Mouse (Mus musculus): ENCODE data around the gene Morn1. TPM values are rescaled to one million over a fixed set of nuclear protein-coding genes. Genes with fewer than 3 reads are reported as not detected.

The Morn1 gene
- 2.1 TPM for polyA plus RNA-seq (2017; shearing (Covaris generic))

GRCm38 (mm10) chr4:155086108-155087024, at the start of gene Morn1, which contains the start of gene Rer1:
TSS of gene Morn1 (plus strand) at chr4:155086577.
TSS of gene Rer1 (minus strand) at chr4:155086382.

GRCm38 (mm10) chr4:155056724-155057123, 29.7 kb upstream of the Morn1 start, which contains the start of gene Plch2:
TSS of gene Plch2 (minus strand) at chr4:155056784.

GRCm38 (mm10) chr4:155066834-155067522, 19.4 kb upstream of the Morn1 start, which contains the start of gene Pex10:
TSS of gene Pex10 (plus strand) at chr4:155067016.

Other genes with a start within 250 kb of the Morn1 start
- gene Ttc34, start 249.1 kb upstream of the Morn1 start, polyA plus RNA-seq (2017; shearing (Covaris generic)): 0.20 TPM
- not detected for gene Mmel1, start 217.0 kb upstream of the Morn1 start, polyA plus RNA-seq (2017; shearing (Covaris generic))
- gene Fam213b, start 187.4 kb upstream of the Morn1 start, polyA plus RNA-seq (2017; shearing (Covaris generic)): 6.7 TPM
- gene Tnfrsf14, start 158.0 kb upstream of the Morn1 start, polyA plus RNA-seq (2017; shearing (Covaris generic)): 8.7 TPM
- gene Hes5, start 125.7 kb upstream of the Morn1 start, polyA plus RNA-seq (2017; shearing (Covaris generic)): 0.43 TPM
- gene Pank4, start 122.5 kb upstream of the Morn1 start, polyA plus RNA-seq (2017; shearing (Covaris generic)): 54.9 TPM
- 0.17 TPM for gene Plch2, start 29.8 kb upstream of the Morn1 start, polyA plus RNA-seq (2017; shearing (Covaris generic))
- 3.1 TPM for gene Pex10, start 19.6 kb upstream of the Morn1 start, polyA plus RNA-seq (2017; shearing (Covaris generic))
- gene Rer1, start 195 bp upstream of the Morn1 start, polyA plus RNA-seq (2017; shearing (Covaris generic)): 130 TPM
- 116 TPM for gene Ski, start 136.0 kb downstream of the Morn1 start, polyA plus RNA-seq (2017; shearing (Covaris generic))
- 47.9 TPM for gene Faap20, start 163.2 kb downstream of the Morn1 start, polyA plus RNA-seq (2017; shearing (Covaris generic))